Mouse (Mus musculus) c-Kit-positive CD71-positive TER-119-positive erythroid progenitor cells, embryonic 14.5 days (primary cell): ENCODE results near the gene Trim3.
A peak's percentile ranks its signal among the peaks of the same experiment; 100 is the strongest.

Experiments
- DNase-seq: peaks from one replicate; pipeline ENCODE4 v3.0.0-alpha.2; 2013; ENCODE audit warnings: low spot score

Trim3 gene

GRCm38 (mm10) chr7:105633127-105633800, at the start of gene Trim3:
Gene Trim3 (minus strand): TSS chr7:105633571.
- peak; percentile 68 for DNase-seq

- peak; percentile 58 for DNase-seq
These were observed 17.5 kb upstream of the Trim3 start, which contains the start of gene Dnhd1 for GRCm38 (mm10) chr7:105650639-105651435. Gene Dnhd1 (plus strand): TSS chr7:105650827.

- DNase-seq, result no peak
These were observed 8.6 kb upstream of the Trim3 start for GRCm38 (mm10) chr7:105641936-105642335.

- no peak for DNase-seq
These were observed 7.5 kb upstream of the Trim3 start for GRCm38 (mm10) chr7:105640894-105641255.

- DNase-seq, result peak; percentile 97
These were observed 7.0 kb upstream of the Trim3 start, which contains the start of the genes Arfip2 and Gm45799 for GRCm38 (mm10) chr7:105640233-105640893. Gene Arfip2 (minus strand): TSS chr7:105640416. Gene Gm45799 (plus strand): TSS chr7:105640552.

- no peak for DNase-seq
These were observed 6.4 kb upstream of the Trim3 start, which contains the start of gene Timm10b for GRCm38 (mm10) chr7:105639756-105640155. Gene Timm10b (plus strand): TSS chr7:105640056.

GRCm38 (mm10) chr7:105639304-105639703, 5.9 kb upstream of the Trim3 start:
- DNase-seq, result no peak

- DNase-seq, result no peak
These were observed 5.4 kb upstream of the Trim3 start for GRCm38 (mm10) chr7:105638776-105639175.

- no peak for DNase-seq
These were observed 2.4 kb upstream of the Trim3 start for GRCm38 (mm10) chr7:105635726-105636125.

GRCm38 (mm10) chr7:105634272-105634920, 1.0 kb upstream of the Trim3 start:
- no peak for DNase-seq

GRCm38 (mm10) chr7:105633801-105634135, 397 bp upstream of the Trim3 start:
- DNase-seq, result no peak

- no peak for DNase-seq
These were observed 809 bp downstream of the Trim3 start for GRCm38 (mm10) chr7:105632551-105632972.

GRCm38 (mm10) chr7:105628633-105629032, 4.7 kb downstream of the Trim3 start:
- no peak for DNase-seq

GRCm38 (mm10) chr7:105625397-105625796, 8.0 kb downstream of the Trim3 start:
- no peak for DNase-seq

GRCm38 (mm10) chr7:105621646-105622292, 11.6 kb downstream of the Trim3 start:
- no peak for DNase-seq

- DNase-seq, result no peak
These were observed 12.3 kb downstream of the Trim3 start for GRCm38 (mm10) chr7:105621053-105621452.

- DNase-seq, result no peak
These were observed 13.7 kb downstream of the Trim3 start for GRCm38 (mm10) chr7:105619701-105620100.

- DNase-seq, result no peak
These were observed 15.6 kb downstream of the Trim3 start for GRCm38 (mm10) chr7:105617810-105618209.

- DNase-seq, result no peak
These were observed 16.8 kb downstream of the Trim3 start for GRCm38 (mm10) chr7:105616561-105616960.

- no peak for DNase-seq
These were observed 17.7 kb downstream of the Trim3 start for GRCm38 (mm10) chr7:105615720-105616119.

- DNase-seq, result no peak
These were observed 19.0 kb downstream of the Trim3 start for GRCm38 (mm10) chr7:105614400-105614799.

GRCm38 (mm10) chr7:105611767-105612166, 21.6 kb downstream of the Trim3 start:
- no peak for DNase-seq
